Mouse (Mus musculus) heart, adult 9 months (tissue): ENCODE results near the gene Pvr.

Source experiments
- DNase-seq, 2 experiments: peaks; one replicate each; pipeline ENCODE4 v3.0.0; 2022; ENCODE audit warnings: low spot score in 2 of 2

The Pvr gene

DNA sequence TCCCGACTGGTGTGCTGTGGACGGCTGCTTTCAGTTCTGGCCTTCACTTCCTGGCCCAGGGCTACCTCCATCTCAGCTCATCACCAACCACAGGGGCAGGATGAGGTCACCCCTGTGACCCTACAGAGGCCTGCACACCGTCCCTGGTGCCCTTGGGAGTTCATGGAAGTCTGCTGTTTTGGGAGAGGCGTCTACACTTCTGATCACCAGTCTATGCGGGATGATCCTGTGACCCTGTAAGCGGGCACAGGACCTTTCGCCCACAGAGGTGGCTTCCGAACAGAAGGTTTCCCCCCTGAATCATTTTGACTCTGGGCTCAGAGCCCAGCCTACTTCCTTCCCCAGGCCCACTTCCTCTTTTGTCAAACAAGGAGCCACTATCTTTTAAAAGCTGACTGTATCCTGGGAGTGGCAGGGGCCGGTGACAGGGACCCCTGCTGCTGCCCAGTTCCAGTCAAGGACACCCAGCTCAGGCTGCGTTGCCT lies 49.8 kb downstream of the Pvr start:
- DNase-seq, result peak; percentile 55 to 67

GRCm38 (mm10) chr7:19867751-19868399 lies 53.1 kb downstream of the Pvr start:
- DNase-seq, result no peak

DNA sequence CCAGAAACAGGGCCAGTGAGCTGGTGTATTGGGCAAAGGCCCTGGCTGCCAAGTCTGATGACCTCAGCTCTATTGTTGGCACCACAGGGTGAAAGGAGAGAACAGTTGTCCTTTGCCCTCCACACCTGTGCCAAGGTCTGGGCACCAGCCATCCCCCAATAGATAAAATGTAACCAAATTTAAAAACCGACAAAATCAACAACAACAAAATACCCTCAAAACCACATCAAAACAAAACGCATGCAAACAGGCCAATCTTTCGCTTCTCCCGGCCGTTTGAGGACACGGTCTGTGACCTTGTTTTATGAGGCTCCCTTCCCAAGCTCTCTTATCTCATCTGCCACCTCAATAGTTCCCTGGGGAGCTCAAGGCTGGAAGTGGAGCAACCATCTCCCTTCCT lies 54.5 kb downstream of the Pvr start:
- peak in 1 of 2 experiments; percentile 52 for DNase-seq

DNA sequence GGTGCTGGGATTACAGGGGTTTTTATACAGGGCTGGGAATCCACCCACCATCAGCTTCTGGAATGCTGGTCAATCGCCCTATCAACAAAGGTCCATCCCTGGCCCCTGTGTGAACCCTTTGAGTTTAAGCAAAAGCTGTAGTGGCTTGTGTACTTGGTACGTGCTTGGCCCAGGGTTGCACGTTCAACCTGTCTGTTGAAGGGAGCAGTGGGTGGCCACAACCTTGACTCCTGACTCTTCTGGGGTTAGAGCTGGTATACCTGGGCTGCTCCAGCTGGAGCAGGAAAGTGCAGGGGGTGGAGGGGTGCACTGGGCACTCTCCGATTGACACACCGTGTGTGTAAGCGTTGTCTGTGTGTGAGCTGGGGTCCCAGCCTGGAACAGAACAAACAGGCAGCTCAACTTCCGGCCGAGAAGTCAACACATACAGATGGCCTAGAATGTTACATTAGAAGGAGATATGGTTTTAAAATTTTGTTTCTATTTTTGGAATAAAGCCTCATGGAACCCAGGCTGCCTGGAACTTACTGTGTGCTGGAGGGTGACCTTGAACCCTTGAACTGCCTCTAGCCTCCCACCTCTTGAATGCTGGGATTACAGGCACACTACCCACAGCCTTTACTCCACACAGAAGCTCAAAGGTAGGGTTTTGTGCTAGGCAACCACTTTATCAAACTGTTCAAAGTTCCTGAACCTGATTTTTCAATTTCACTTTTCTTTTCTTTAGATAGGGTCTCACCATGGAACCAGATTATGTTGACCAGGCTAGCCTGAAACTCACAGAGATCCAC lies 55.5 kb downstream of the Pvr start:
- DNase-seq, result no peak

DNA sequence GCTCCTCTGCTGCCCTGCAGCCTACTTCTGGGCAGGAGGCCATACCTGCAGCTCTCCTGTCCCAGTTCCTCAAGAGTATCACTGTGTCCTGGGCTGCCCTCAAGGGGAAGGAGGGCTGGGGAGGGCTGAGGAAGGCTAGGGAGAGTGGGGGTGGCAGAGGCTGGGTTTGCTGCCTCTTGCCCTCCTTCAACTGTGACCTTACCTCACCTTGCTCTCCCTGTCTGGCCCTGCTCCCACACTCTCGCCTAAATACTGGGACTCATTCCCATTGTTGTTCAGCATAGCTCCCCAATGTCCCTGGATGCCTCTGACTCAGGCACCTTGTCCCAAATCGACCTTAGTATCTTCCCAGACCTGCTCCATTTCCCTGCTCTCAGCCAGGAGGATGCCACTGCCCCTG lies 56.7 kb downstream of the Pvr start:
- DNase-seq, result peak; percentile 31 to 70

- DNase-seq, result no peak
Observed at GRCm38 (mm10) chr7:19861199-19861598, 59.8 kb downstream of the Pvr start, which contains the start of gene Ceacam16. Gene Ceacam16, minus strand, starts transcription at chr7:19861299.

- no peak for DNase-seq
Observed at GRCm38 (mm10) chr7:19859740-19860139, 61.2 kb downstream of the Pvr start.

GRCm38 (mm10) chr7:19856283-19856682 lies 64.7 kb downstream of the Pvr start:
- DNase-seq, result no peak

DNA sequence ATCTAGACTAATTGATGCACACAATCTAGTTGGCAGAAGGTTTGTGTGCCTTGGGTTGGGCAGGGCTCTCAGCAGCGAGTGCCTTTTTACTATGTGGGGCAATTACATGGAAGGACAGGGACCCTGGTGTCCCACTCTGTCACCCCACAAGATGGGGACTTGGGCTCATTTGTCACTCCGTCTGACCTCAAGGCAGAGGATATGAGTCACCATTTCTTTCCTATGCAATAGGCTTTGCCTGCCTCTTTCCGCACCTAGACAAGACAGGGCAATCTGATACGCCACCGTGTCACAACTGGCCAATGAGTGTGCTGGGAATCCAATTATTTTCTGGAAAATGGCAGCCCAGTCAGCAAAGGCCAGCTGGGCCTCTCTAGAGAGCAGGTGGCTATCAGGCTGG lies 65.3 kb downstream of the Pvr start:
- DNase-seq, result no peak
